Mouse (Mus musculus) heart, postnatal 0 days (tissue): ENCODE results near the gene Ldlr.

ENCODE experiments used
- CTCF ChIP-seq: IDR thresholded peaks from 2 replicates; pipeline ENCODE4 v1.5.1; 2016; ENCODE audit warnings: antibody characterized with exemption, control low read depth, low read depth
- EP300 ChIP-seq: IDR thresholded peaks from 2 replicates; pipeline ENCODE4 v1.6.1; 2016; ENCODE audit warnings: antibody characterized with exemption, low read depth

DNA sequence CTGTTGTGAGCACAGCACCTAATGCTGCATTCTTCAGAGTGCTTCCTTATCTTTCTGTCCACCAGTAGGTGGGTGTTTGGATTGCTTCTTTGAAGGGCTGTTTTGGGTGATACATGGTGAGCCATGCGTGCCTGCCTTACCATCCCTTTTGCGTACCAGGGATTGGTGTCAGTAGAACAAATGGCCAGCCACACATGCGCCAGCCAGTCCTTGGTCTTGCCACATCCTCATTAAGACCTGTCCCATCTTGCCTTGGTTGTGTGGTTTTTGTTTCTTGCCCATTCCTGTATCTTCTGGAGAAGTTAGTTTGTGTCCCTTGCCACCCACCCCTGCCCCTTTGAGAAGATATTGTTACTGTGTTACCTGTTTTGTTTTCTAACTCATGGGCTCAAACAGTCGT is 42.8 kb upstream of the Ldlr start:
- TF ChIP-seq EP300 (no peak), CTCF (no peak)
